Mouse (Mus musculus) kidney, adult 2 months (tissue): ENCODE results near the gene Stx4a.

Source experiments
- CTCF ChIP-seq: fragments of 200-500 bp; conservative IDR thresholded peaks from 2 replicates; pipeline ENCODE4 v1.5.1; 2011; ENCODE audit warnings: low read depth, mild to moderate bottlenecking, control low read depth, low read length, moderate library complexity, mixed read lengths; ENCODE audit not compliant: insufficient read depth, insufficient read length
- POLR2A ChIP-seq: fragments of 200-500 bp; IDR thresholded peaks from one replicate; pipeline ENCODE4 v1.6.1; 2011; ENCODE audit warnings: low read depth, low read length, control low read depth

GRCm38 (mm10) chr7:127840886-127841285 lies 16.8 kb downstream of the Stx4a start:
- no peak for TF ChIP-seq CTCF
- TF ChIP-seq POLR2A: no peak
